Mouse (Mus musculus) myocyte (in vitro differentiated cells): ENCODE data around the gene Olfr1366. TPM values are rescaled to one million over a fixed set of nuclear protein-coding genes. Genes with fewer than 3 reads are reported as not detected.

ENCODE experiments used
- H3K27me3 ChIP-seq: one replicate; pipeline ENCODE4 v1.6.1; 2011; ENCODE audit not compliant: control insufficient read depth, insufficient read depth, insufficient read length
- H3K36me3 ChIP-seq: one replicate; pipeline ENCODE4 v1.6.1; 2011; ENCODE audit not compliant: control insufficient read depth, insufficient read depth
- H3K4me2 ChIP-seq: one replicate; pipeline ENCODE4 v1.6.1; 2011; ENCODE audit warnings: low read depth, control low read depth
- H3K4me3 ChIP-seq: one replicate; pipeline ENCODE4 v1.5.1; 2011; ENCODE audit warnings: mild to moderate bottlenecking, control low read depth, moderate library complexity
- H3K79me2 ChIP-seq: one replicate; pipeline ENCODE4 v1.6.1; 2011; ENCODE audit not compliant: control insufficient read depth, insufficient read depth
- H3ac ChIP-seq: one replicate; pipeline ENCODE4 v1.6.1; 2011; ENCODE audit not compliant: control insufficient read depth, insufficient read length
- CEBPB ChIP-seq: IDR thresholded peaks from 2 replicates; pipeline ENCODE4 v1.6.1; 2011; ENCODE audit warnings: mild to moderate bottlenecking, moderate library complexity; ENCODE audit not compliant: poor library complexity, insufficient read depth, severe bottlenecking
- E2F4 ChIP-seq: IDR thresholded peaks from one replicate; pipeline ENCODE4 v1.6.1; 2011; ENCODE audit warnings: mild to moderate bottlenecking, control low read depth, moderate library complexity; ENCODE audit not compliant: insufficient read depth
- MAX ChIP-seq: IDR thresholded peaks from one replicate; pipeline ENCODE4 v1.6.1; 2011; ENCODE audit warnings: low read depth, mild to moderate bottlenecking, control low read depth
- MYOD1 ChIP-seq, 3 experiments: IDR thresholded peaks; one replicate each; pipeline ENCODE4 v1.6.1; 2011; ENCODE audit warnings: control low read depth in 2 of 3, low read depth in 2 of 3, mild to moderate bottlenecking in 2 of 3, moderate library complexity in 1 of 3; ENCODE audit not compliant: insufficient read length in 2 of 3, control insufficient read depth in 1 of 3
- MYOG ChIP-seq, 3 experiments: IDR thresholded peaks; one replicate each; pipeline ENCODE4 v1.6.1; 2011; ENCODE audit warnings: control low read depth in 2 of 3, low read depth in 2 of 3, mild to moderate bottlenecking in 2 of 3; ENCODE audit not compliant: insufficient read length in 2 of 3, control insufficient read depth in 1 of 3, insufficient read depth in 1 of 3
- POLR2A ChIP-seq: IDR thresholded peaks from one replicate; pipeline ENCODE4 v1.6.1; 2011; ENCODE audit warnings: low read depth, mild to moderate bottlenecking, control low read depth, moderate library complexity; ENCODE audit not compliant: insufficient read length
- POLR2AphosphoS2 ChIP-seq: IDR thresholded peaks from one replicate; pipeline ENCODE4 v1.6.1; 2011; ENCODE audit warnings: low read depth, control low read depth; ENCODE audit not compliant: insufficient read length
- REST ChIP-seq: IDR thresholded peaks from one replicate; pipeline ENCODE4 v1.6.1; 2011; ENCODE audit warnings: mild to moderate bottlenecking, control low read depth, moderate library complexity; ENCODE audit not compliant: insufficient read depth, insufficient read length
- SRF ChIP-seq: IDR thresholded peaks from one replicate; pipeline ENCODE4 v1.6.1; 2011; ENCODE audit warnings: low read depth; ENCODE audit not compliant: control insufficient read depth, insufficient read length
- TCF12 ChIP-seq: IDR thresholded peaks from one replicate; pipeline ENCODE4 v1.6.1; 2011; ENCODE audit warnings: mild to moderate bottlenecking, control low read depth; ENCODE audit not compliant: poor library complexity, insufficient read depth, severe bottlenecking
- TCF3 ChIP-seq: IDR thresholded peaks from one replicate; pipeline ENCODE4 v1.6.1; 2011; ENCODE audit warnings: low read depth, control low read depth; ENCODE audit not compliant: insufficient read length
- USF1 ChIP-seq: IDR thresholded peaks from one replicate; pipeline ENCODE4 v1.6.1; 2011; ENCODE audit warnings: low read depth, mild to moderate bottlenecking, control low read depth, moderate library complexity
- polyA plus RNA-seq: library from polyadenylated mRNA; unstranded; fragments of >200 nt; fragmentation: generic; extraction: Trizol; gene quantifications from one replicate; pipeline ENCODE4 v1.2.1, GENCODE M21; 2012; ENCODE audit warnings: missing spikeins

Olfr1366 gene
- 0.02 TPM for polyA plus RNA-seq

DNA sequence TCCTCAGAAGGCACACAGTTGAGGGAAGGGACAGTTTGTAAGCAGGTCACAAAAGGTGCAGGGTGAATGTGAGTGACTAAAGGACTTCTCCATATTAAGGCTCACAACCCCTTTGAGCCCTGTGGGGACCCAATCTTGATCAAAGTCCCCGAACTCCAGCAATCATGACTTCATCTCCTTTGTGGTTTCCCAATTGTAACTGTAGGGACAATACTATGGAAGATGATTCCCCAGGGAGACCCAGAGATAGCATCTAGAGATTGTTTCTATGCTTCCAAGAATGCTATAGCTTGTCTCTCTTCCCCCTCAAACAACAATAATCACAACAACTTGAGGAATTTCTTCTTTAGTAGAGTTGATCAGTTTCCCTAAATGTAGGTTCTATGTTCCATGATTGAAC is at the start of gene Olfr1366:
Olfr1366 (minus strand) TSS at position 101 of the 400 bp plus-strand sequence.
- Histone ChIP-seq H3K4me2 (no peak within 1 kb of the TSS), H3K4me3 (no peak within 1 kb of the TSS), H3K27me3 (no peaks in the 10 kb centered on the region), H3K36me3 (no peaks in the 10 kb centered on the region), H3K79me2 (no peaks in the 10 kb centered on the region), H3ac (no peak within 1 kb of the TSS)
- TF ChIP-seq MYOG (IDR thresholded peaks at IDR 0.05; ENCODE audit: control insufficient read depth in 1 of 3, insufficient read depth in 1 of 3, insufficient read length in 2 of 3, low read depth in 2 of 3) = no peak
- TF ChIP-seq E2F4 = no peak
- TF ChIP-seq USF1 = no peak
- TF ChIP-seq SRF = no peak

GRCm38 (mm10) chr13:21591618-21592017 is 49.0 kb upstream of the Olfr1366 start:
- no peaks in the 10 kb centered on the region for H3K79me2 ChIP-seq
- no peak for TF ChIP-seq POLR2AphosphoS2
- TF ChIP-seq TCF12 = no peak
- no peak for TF ChIP-seq E2F4
- no peak for TF ChIP-seq MAX
- no peak for TF ChIP-seq MYOD1 (IDR thresholded peaks at IDR 0.05; ENCODE audit: control insufficient read depth in 1 of 3, insufficient read length in 2 of 3, low read depth in 2 of 3)
- TF ChIP-seq POLR2A = no peak
- TF ChIP-seq MYOG (IDR thresholded peaks at IDR 0.05; ENCODE audit: control insufficient read depth in 1 of 3, insufficient read depth in 1 of 3, insufficient read length in 2 of 3, low read depth in 2 of 3) = no peak
- no peak for TF ChIP-seq SRF
- no peak for TF ChIP-seq CEBPB
- TF ChIP-seq REST = no peak
- no peak for TF ChIP-seq USF1
- no peak for TF ChIP-seq TCF3
- H3K36me3 ChIP-seq = no peaks in the 10 kb centered on the region
- H3ac ChIP-seq = no peak overlapping the region
- H3K4me3 ChIP-seq = no peak overlapping the region
- H3K4me2 ChIP-seq = no peak overlapping the region
- no peaks in the 10 kb centered on the region for H3K27me3 ChIP-seq

DNA sequence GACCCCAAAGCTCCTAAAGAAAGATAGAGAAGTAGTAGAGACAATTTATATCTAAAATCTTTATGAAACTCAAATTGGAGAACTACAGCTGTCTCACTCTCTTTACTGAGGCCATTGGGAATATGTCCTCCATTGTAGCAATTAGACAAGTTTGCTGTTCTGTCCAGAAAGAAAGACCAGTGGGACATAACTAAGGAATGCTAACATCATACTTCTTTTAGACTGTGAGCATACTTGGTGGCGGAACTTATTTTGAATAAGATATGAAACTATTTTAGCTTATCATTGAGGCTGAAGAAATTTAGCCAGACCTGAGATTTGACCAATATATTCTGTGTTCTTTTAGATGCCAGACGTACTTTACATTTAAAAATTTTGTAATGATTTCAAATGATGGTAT is 39.1 kb upstream of the Olfr1366 start, which contains the start of gene Olfr1364:
Olfr1364 (minus strand) TSS at position 101 of the 400 bp plus-strand sequence.
- TF ChIP-seq MYOD1 (IDR thresholded peaks at IDR 0.05; ENCODE audit: control insufficient read depth in 1 of 3, insufficient read length in 2 of 3, low read depth in 2 of 3) (no peak), MYOG (IDR thresholded peaks at IDR 0.05; ENCODE audit: control insufficient read depth in 1 of 3, insufficient read depth in 1 of 3, insufficient read length in 2 of 3, low read depth in 2 of 3) (no peak)
- no peak within 1 kb of the TSS for H3ac ChIP-seq

DNA sequence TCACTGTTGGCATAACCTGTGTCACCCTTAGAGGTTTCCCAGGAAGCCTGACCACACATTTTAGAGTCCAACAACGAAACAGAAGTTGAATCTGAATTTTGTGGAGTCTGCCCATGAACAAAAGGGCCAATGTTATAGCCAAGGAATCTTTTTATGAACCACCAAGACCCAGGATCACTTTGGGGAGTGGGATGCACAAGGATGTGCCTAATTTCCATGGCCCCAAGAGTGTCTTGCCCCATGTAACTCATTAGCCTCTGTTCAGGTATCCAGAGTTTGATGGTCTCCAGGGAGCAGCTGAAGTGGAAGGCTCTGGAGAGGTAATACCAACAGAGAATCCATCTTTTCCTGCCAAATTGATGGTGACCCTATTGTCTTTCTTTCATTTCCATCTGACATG is 17.2 kb upstream of the Olfr1366 start, which contains the start of gene Olfr1535:
Olfr1535 (minus strand) TSS at position 101 of the 400 bp plus-strand sequence.
- no peaks in the 10 kb centered on the region for H3K27me3 ChIP-seq
- TF ChIP-seq POLR2AphosphoS2 = no peak
- no peak for TF ChIP-seq SRF
- no peak for TF ChIP-seq TCF12
- no peak for TF ChIP-seq REST
- no peak for TF ChIP-seq USF1
- TF ChIP-seq E2F4 = no peak
- no peak for TF ChIP-seq POLR2A
- no peak for TF ChIP-seq MAX
- no peak for TF ChIP-seq TCF3
- TF ChIP-seq MYOD1 (IDR thresholded peaks at IDR 0.05; ENCODE audit: control insufficient read depth in 1 of 3, insufficient read length in 2 of 3, low read depth in 2 of 3) = no peak
- TF ChIP-seq MYOG (IDR thresholded peaks at IDR 0.05; ENCODE audit: control insufficient read depth in 1 of 3, insufficient read depth in 1 of 3, insufficient read length in 2 of 3, low read depth in 2 of 3) = no peak
- no peak for TF ChIP-seq CEBPB
- no peak within 1 kb of the TSS for H3K4me3 ChIP-seq

More for the DNA sequence above, 39.1 kb upstream of the Olfr1366 start, which contains the start of gene Olfr1364:
- no peak within 1 kb of the TSS for H3K4me2 ChIP-seq
- no peaks in the 10 kb centered on the region for H3K27me3 ChIP-seq
- no peak within 1 kb of the TSS for H3K4me3 ChIP-seq
- no peaks in the 10 kb centered on the region for H3K79me2 ChIP-seq
- no peaks in the 10 kb centered on the region for H3K36me3 ChIP-seq

DNA sequence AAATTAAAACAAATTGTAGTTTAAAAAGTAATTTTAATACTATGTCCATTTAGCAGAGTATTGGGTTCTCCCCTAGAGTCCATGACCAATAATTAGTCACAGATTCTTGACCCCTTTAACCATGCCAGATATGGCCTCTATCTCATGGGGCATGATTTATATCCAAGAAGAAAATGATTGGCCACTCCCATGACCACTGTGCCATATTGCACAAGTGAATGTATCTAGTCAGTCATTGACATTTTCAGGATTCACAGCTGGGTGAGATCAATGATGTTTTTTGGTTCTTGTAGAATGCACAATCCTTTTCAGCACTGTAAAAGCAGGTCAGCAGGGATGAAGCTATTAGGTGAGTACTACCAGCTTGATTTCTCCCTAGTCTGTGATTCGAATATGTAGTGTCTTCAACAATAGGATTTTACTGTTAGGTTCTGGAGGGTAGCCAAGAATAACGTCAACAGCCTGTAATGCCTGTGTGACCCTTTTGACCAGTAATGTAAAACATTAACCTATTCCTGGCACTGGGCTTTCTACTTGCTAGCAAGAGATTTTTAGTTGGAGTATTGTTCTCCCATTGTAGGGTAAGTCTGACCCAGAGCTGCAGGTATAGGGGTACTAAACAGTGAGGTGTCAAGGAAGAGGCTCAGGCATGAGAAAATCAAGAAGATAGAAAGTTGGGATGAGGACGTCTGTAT is 8.0 kb upstream of the Olfr1366 start:
- H3K79me2 ChIP-seq = no peaks in the 10 kb centered on the region
- no peak for TF ChIP-seq MYOG (IDR thresholded peaks at IDR 0.05; ENCODE audit: control insufficient read depth in 1 of 3, insufficient read depth in 1 of 3, insufficient read length in 2 of 3, low read depth in 2 of 3)
- TF ChIP-seq CEBPB = no peak
- TF ChIP-seq POLR2AphosphoS2 = no peak
- TF ChIP-seq USF1 = no peak
- no peak for TF ChIP-seq MAX
- TF ChIP-seq TCF3 = no peak
- no peak for TF ChIP-seq REST
- TF ChIP-seq SRF = no peak
- TF ChIP-seq TCF12 = no peak
- TF ChIP-seq E2F4 = no peak
- no peak for TF ChIP-seq MYOD1 (IDR thresholded peaks at IDR 0.05; ENCODE audit: control insufficient read depth in 1 of 3, insufficient read length in 2 of 3, low read depth in 2 of 3)
- no peak for TF ChIP-seq POLR2A
- H3K4me2 ChIP-seq = no peak overlapping the region
- no peak overlapping the region for H3K4me3 ChIP-seq
- H3ac ChIP-seq = no peak overlapping the region
- no peaks in the 10 kb centered on the region for H3K27me3 ChIP-seq
- no peaks in the 10 kb centered on the region for H3K36me3 ChIP-seq

More for the DNA sequence above, 17.2 kb upstream of the Olfr1366 start, which contains the start of gene Olfr1535:
- no peaks in the 10 kb centered on the region for H3K36me3 ChIP-seq
- no peaks in the 10 kb centered on the region for H3K79me2 ChIP-seq
- no peak within 1 kb of the TSS for H3ac ChIP-seq
- H3K4me2 ChIP-seq = no peak within 1 kb of the TSS
